Mouse (Mus musculus): ENCODE measurements around the gene Trmt112.

The Trmt112 gene

GRCm38 (mm10) chr19:6950613-6951153 is 41.2 kb downstream of the Trmt112 start:
- DNase-seq, result peak; percentile 53 to 68

DNA sequence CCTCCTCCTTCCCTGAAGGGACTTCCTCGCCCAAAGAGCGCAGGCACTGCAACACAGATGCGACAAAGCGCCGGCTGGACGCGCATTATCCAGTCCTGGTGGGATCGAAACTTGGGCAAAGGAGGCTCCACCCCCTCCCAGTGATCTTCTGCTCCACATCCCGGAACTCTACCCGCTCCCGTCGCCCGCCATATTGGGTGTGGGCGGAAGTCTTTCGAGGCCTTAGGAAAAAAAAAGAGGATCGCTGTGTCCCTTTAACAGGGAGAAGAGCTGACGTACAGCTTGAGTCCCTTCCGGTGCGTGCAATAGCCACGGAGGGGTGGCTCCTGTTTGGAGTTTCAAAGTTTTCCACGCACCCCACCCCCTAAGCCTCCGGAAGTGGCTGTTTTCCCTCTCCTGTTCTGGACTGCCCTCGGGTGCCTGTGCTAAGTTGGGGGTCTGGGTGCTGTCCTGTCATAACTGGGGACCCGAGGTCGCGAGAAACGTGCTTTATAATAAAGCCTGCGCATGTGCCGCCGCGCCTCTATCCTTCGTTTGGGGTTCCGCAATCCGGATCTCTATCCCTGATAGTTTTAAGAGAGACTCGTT is 42.0 kb downstream of the Trmt112 start:
- peak; percentile 96 to 98 for DNase-seq

- peak; percentile 88 to 89 for DNase-seq
Measured at GRCm38 (mm10) chr19:6951994-6952711, 42.7 kb downstream of the Trmt112 start.

GRCm38 (mm10) chr19:6952712-6953037 is 43.2 kb downstream of the Trmt112 start:
- peak; percentile 59 to 73 for DNase-seq

GRCm38 (mm10) chr19:6954046-6954445 is 44.5 kb downstream of the Trmt112 start:
- peak in 1 of 2 experiments; percentile 73 for DNase-seq

DNA sequence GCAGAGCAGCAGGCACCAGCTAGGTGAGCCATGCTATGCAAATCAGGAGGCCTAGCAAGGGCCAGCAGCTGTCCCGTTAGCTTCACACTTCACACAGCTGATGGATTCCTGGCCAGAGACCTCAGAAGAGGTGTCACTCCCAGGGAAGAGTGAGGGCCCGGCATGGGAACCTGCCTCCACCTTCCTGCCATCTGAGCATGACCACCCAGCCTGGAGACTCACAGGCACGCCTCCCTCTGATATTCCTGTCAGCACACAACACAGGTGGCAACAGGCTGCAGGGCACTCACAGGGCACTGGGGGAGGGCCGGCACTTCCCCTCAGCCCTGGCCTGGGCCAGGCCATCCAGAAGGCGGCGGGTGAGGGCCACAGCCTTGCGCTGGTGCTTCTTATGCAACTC is 45.9 kb downstream of the Trmt112 start:
- DNase-seq, result no peak

DNA sequence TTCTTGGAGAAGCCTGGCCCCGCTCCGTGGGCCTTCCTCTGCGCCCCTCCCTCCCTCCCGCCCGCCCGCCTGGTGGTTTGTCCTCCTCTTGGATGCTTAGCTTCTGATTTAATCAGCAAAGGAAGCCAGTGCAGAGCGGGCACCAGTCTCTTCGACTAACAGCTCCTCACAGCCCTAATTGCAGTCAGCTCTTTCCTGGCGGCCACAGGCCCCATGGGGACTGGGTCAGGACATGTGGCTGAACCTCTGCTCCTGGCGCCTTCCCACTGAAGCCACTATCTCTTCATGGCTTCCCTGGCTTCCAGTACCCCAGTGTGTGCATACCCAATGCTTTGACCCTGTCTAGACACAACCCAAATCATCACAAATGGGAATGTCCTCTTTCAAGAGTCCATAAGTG is 47.0 kb downstream of the Trmt112 start:
- no peak for DNase-seq
